Mouse (Mus musculus) ES-E14 (cell line): ENCODE results near the gene Gm815. TPM values are rescaled to one million over a fixed set of nuclear protein-coding genes. Genes with fewer than 3 reads are reported as not detected.

Experiments used
- DNase-seq: peaks from one replicate; pipeline ENCODE4 v3.0.0-alpha.2; 2013; ENCODE audit warnings: low read depth, low spot score
- H3K27ac ChIP-seq: 2 replicates; pipeline ENCODE4 v1.5.1; 2012; ENCODE audit warnings: low read depth, mild to moderate bottlenecking, low read length, moderate library complexity, mixed read lengths; ENCODE audit not compliant: poor library complexity, insufficient read depth, severe bottlenecking
- H3K36me3 ChIP-seq: 2 replicates; pipeline ENCODE4 v1.6.1; 2012; ENCODE audit warnings: mild to moderate bottlenecking, low read length, moderate library complexity, mixed read lengths; ENCODE audit not compliant: control insufficient read depth, poor library complexity, insufficient read depth, severe bottlenecking
- H3K4me1 ChIP-seq, 2 experiments: fragments of 150-350 bp in 1 of 2; sonication (generic) in 1 of 2; 2 replicates each; pipeline ENCODE4 v1.6.1; 2012; ENCODE audit warnings: low read length in 2 of 2, mild to moderate bottlenecking in 1 of 2, mixed read lengths in 1 of 2; ENCODE audit not compliant: control insufficient read depth in 2 of 2, insufficient read depth in 2 of 2, poor library complexity in 1 of 2
- H3K4me3 ChIP-seq, 2 experiments: fragments of 150-350 bp in 1 of 2; sonication (generic) in 1 of 2; 2 replicates each; pipeline ENCODE4 v1.5.1; 2012; ENCODE audit warnings: low read length in 2 of 2, low read depth in 1 of 2, mild to moderate bottlenecking in 1 of 2, mixed read lengths in 1 of 2; ENCODE audit not compliant: insufficient read depth in 1 of 2, poor library complexity in 1 of 2, severe bottlenecking in 1 of 2
- H3K9ac ChIP-seq: 2 replicates; pipeline ENCODE4 v1.6.1; 2012; ENCODE audit warnings: low read depth, mild to moderate bottlenecking, low read length, mixed read lengths; ENCODE audit not compliant: poor library complexity, insufficient read depth, severe bottlenecking
- H3K9me3 ChIP-seq: fragments of 150-350 bp; sonication (generic); 2 replicates; pipeline ENCODE4 v1.6.1; 2012; ENCODE audit warnings: low read depth, mild to moderate bottlenecking, low read length; ENCODE audit not compliant: control insufficient read depth, insufficient read depth
- CHD2 ChIP-seq: IDR thresholded peaks from 2 replicates; pipeline ENCODE4 v1.6.1; 2014; ENCODE audit warnings: mild to moderate bottlenecking, low read depth, low read length, inconsistent platforms
- HCFC1 ChIP-seq: IDR thresholded peaks from 2 replicates; pipeline ENCODE4 v1.6.1; 2012; ENCODE audit warnings: low read length, inconsistent platforms, borderline replicate concordance; ENCODE audit not compliant: insufficient read depth
- MAFK ChIP-seq: IDR thresholded peaks from 2 replicates; pipeline ENCODE4 v1.6.1; 2014; ENCODE audit warnings: mild to moderate bottlenecking, low read depth, low read length, inconsistent platforms; ENCODE audit not compliant: insufficient read depth
- ZC3H11A ChIP-seq: IDR thresholded peaks from 2 replicates; pipeline ENCODE4 v1.6.1; 2012; ENCODE audit warnings: low read depth, mild to moderate bottlenecking, inconsistent platforms, low read length, borderline replicate concordance
- ZNF384 ChIP-seq: IDR thresholded peaks from 2 replicates; pipeline ENCODE4 v1.6.1; 2012; ENCODE audit warnings: low read depth, low read length, inconsistent platforms
- in situ Hi-C, 2 experiments: fragments of 600-800 bp; cut with MboI; formaldehyde crosslinking; loops; one replicate each; pipeline ENCODE4 v1.15.1; 2025; ENCODE audit warnings: low sequenced_read_pairs in 2 of 2, inconsistent platforms in 1 of 2; ENCODE audit not compliant: unreplicated experiment in 2 of 2
- total RNA-seq: library from RNA; depleted of rRNA; stranded (reverse); fragments of 300-350 nt; gene quantifications from 2 replicates; pipeline ENCODE4 v1.2.3, GENCODE M21; 2012; rRNA removed

Gene Gm815
- not detected in 2 replicates for total RNA-seq

DNA sequence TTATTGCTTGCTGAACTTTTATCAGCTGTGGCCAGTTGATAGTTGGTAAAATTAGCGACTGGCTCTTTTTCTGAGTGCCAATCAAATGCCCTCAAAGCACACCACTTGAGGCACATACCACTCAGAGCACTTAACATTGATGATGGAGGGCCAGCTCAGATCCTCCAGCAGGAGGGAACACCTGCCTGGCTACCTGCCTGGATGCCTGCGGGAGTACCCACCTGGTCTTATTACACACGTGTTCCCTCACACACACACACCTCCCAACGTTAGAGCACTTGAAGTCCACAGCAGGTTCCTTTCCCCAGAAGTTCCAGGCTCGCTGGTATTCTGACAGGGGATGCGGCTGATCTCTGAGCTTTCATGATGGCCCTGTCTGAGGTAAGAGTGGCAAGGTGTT, at the start of gene Gm815:
Gene Gm815 (plus strand): TSS at position 266 of the 400 bp plus-strand sequence.
- no peak within 1 kb of the TSS for H3K9ac ChIP-seq
- TF ChIP-seq ZC3H11A (no peak), CHD2 (no peak), MAFK (no peak), HCFC1 (no peak), ZNF384 (no peak)
- DNase-seq = no peak
- H3K4me1 ChIP-seq = no peaks in the 10 kb centered on the region; a peak in 1 of 4 replicates
- no peak within 1 kb of the TSS for H3K27ac ChIP-seq
- in situ Hi-C loops = no loop called here
- no peaks in the 10 kb centered on the region for H3K36me3 ChIP-seq
- H3K9me3 ChIP-seq = no peaks in the 10 kb centered on the region
- H3K4me3 ChIP-seq = no peak within 1 kb of the TSS

DNA sequence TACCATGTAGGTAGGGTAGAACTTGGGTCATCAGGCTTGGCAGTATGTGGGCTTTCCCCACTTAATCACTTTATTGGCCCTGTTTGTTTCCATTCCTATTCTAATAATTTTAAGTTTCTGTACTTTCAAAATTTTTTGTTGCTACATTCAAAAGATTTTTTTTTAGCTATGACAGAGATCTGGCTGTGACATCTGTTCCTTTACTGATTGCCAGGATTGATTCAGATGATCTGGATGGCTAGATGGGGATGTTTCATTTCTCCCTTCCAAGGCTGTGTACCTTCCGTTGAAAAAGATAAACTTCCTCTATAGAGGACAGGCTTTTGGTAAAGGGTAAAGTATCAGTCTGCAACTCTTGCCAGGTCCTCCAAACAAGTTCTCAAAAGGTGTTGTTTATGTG, 48.1 kb upstream of the Gm815 start:
- Histone ChIP-seq H3K9me3 (no peaks in the 10 kb centered on the region), H3K4me1 (no peaks in the 10 kb centered on the region), H3K9ac (no peak overlapping the region), H3K36me3 (no peaks in the 10 kb centered on the region), H3K4me3 (no peak overlapping the region), H3K27ac (no peak overlapping the region)
- TF ChIP-seq ZC3H11A (no peak), MAFK (no peak), CHD2 (no peak), HCFC1 (no peak), ZNF384 (no peak)
- no peak for DNase-seq
- in situ Hi-C loops = no loop called here

DNA sequence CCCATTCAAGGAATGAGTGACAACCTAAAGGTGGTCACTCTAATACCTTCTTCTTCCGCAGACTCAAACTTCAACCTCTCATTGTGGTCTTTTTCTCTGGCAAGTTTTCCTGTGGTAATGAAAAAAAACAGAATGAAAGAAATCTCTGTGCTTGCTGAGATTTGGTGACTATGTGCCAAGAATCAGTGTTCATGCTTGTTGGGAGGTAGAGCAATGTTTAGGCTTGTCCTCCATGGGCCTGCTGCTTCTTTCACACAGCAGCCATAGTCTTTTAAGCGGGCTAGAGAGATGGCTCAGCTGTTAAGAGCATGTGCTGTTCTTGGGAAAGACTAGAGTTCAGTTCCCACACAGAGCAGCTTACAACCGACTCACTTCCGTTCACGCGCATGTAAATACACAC, 41.8 kb upstream of the Gm815 start:
- H3K9me3 ChIP-seq = no peaks in the 10 kb centered on the region
- H3K36me3 ChIP-seq = no peaks in the 10 kb centered on the region
- H3K9ac ChIP-seq = no peak overlapping the region
- H3K4me1 ChIP-seq = peaks cover 0 to 9% of the 10 kb centered on the region in 2 experiments; a peak in 1 of 4 replicates
- no peak overlapping the region for H3K27ac ChIP-seq
- H3K4me3 ChIP-seq = no peak overlapping the region
- DNase-seq = no peak
- TF ChIP-seq MAFK = no peak
- no peak for TF ChIP-seq HCFC1
- TF ChIP-seq ZNF384 = no peak
- no peak for TF ChIP-seq ZC3H11A
- no peak for TF ChIP-seq CHD2
- in situ Hi-C loops = no loop called here

DNA sequence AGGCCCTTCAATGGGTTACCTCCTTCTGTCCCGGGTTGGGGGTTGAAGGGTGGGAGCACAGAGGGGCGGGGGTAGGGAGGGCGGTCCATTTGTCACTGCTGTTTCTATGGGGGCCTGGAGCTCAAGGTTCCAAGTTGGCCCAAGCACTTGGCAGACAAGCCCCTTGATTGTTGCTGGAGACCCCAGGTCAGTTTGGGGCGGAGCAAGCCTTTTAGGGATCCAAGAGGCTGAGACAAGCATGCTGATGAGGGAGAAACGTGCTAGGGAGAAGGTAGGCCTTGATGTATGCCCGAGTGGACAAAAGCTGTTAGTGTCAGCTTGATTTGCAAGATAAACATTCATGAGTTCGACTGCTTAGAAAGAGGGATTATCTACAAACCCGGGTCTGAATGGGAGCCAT, 40.9 kb upstream of the Gm815 start:
- H3K4me1 ChIP-seq = peaks cover 0 to 9% of the 10 kb centered on the region in 2 experiments; a peak in 1 of 4 replicates
- DNase-seq = no peak
- H3K9me3 ChIP-seq = no peaks in the 10 kb centered on the region
- no peak overlapping the region for H3K27ac ChIP-seq
- no peak overlapping the region for H3K4me3 ChIP-seq
- no peaks in the 10 kb centered on the region for H3K36me3 ChIP-seq
- no peak for TF ChIP-seq ZNF384
- TF ChIP-seq CHD2 = no peak
- no peak for TF ChIP-seq ZC3H11A
- TF ChIP-seq MAFK = no peak
- no peak for TF ChIP-seq HCFC1
- H3K9ac ChIP-seq = no peak overlapping the region
- in situ Hi-C loops = no loop called here

DNA sequence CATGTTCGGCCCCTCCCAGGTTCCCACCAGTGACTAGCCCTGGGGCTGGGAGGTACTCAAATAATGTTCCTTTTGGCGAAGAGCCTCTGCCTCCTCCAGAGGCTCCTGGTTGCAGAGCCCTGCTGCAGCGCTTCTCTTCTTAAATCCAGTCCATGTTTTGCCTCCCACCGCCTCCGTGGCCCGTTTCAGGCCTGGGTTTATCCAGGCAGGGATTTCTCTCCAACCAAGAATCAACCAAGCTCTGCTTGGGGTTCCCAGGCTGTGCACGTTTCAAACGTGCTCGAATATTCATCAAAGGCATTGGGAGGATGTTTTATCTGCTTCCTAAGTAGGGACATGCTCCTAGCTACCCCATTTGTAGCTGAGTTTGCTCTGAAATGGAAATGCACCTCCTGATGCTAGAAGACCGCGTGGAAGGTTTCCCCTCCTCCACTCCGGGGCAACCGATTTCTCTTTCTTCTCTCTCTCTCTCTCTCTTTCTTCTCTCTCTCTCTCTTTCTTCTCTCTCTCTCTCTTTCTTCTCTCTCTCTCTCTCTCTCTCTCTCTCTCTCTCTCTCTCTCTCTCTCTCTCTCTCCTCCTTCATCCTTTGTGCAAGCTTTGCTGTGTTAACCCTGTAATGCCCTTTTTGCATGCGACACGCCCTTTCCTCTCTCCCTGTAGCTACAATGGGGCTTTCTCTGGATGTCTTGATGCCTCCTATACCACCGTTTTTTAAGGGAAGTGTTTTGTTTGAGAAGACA, 40.2 kb upstream of the Gm815 start:
- peak overlapping the region; percentile 50 to 70 for H3K4me3 ChIP-seq
- DNase-seq = peak; percentile 95
- no peak overlapping the region for H3K27ac ChIP-seq
- no peaks in the 10 kb centered on the region for H3K36me3 ChIP-seq
- no peaks in the 10 kb centered on the region for H3K9me3 ChIP-seq
- in situ Hi-C loops = no loop called here
- no peak overlapping the region for H3K9ac ChIP-seq
- peak; percentile 46; the same call in 1 of the 2 replicates for TF ChIP-seq HCFC1
- no peak for TF ChIP-seq MAFK
- TF ChIP-seq CHD2 = no peak
- no peak for TF ChIP-seq ZNF384
- peaks cover 0 to 9% of the 10 kb centered on the region in 2 experiments; a peak in 1 of 4 replicates for H3K4me1 ChIP-seq
